Mouse (Mus musculus) MEL (cell line): Measurements from ENCODE around the gene Dedd. TPM values are rescaled to one million over a fixed set of nuclear protein-coding genes. Genes with fewer than 3 reads are reported as not detected.

Experiments
- DNase-seq: peaks from one replicate; pipeline ENCODE4 v3.0.0; 2011; ENCODE audit warnings: low read depth, low spot score
- H3K27ac ChIP-seq: 2 replicates; pipeline ENCODE4 v1.5.1; 2012; ENCODE audit warnings: low read depth, mild to moderate bottlenecking, control low read depth, low read length, moderate library complexity; ENCODE audit not compliant: control insufficient read depth
- H3K27me3 ChIP-seq, 2 experiments: fragments of 150-350 bp in 1 of 2; sonication (generic) in 1 of 2; 2 replicates each; pipeline ENCODE4 v1.6.1; 2012; ENCODE audit warnings: low read length in 2 of 2, mild to moderate bottlenecking in 2 of 2, improper control_type of control experiment in 1 of 2, moderate library complexity in 1 of 2; ENCODE audit not compliant: insufficient read depth in 2 of 2, control insufficient read depth in 1 of 2
- H3K36me3 ChIP-seq, 2 experiments: 2 replicates each; pipeline ENCODE4 v1.6.1; 2012 to 2014; ENCODE audit warnings: low read length in 2 of 2, improper control_type of control experiment in 1 of 2, inconsistent platforms in 1 of 2, mild to moderate bottlenecking in 1 of 2; ENCODE audit not compliant: insufficient read depth in 2 of 2, control insufficient read depth in 1 of 2
- H3K4me1 ChIP-seq, 2 experiments: fragments of 150-350 bp in 1 of 2; sonication (generic) in 1 of 2; 2 replicates each; pipeline ENCODE4 v1.6.1; 2012; ENCODE audit warnings: low read length in 2 of 2, improper control_type of control experiment in 1 of 2, mild to moderate bottlenecking in 1 of 2; ENCODE audit not compliant: insufficient read depth in 2 of 2, control insufficient read depth in 1 of 2
- H3K4me3 ChIP-seq, 2 experiments: fragments of 150-350 bp in 1 of 2; sonication (generic) in 1 of 2; 2 replicates each; pipeline ENCODE4 v1.5.1; 2012; ENCODE audit warnings: low read depth in 2 of 2, low read length in 2 of 2, mild to moderate bottlenecking in 2 of 2, moderate library complexity in 2 of 2, control low read depth in 1 of 2, improper control_type of control experiment in 1 of 2; ENCODE audit not compliant: control insufficient read depth in 1 of 2, insufficient read depth in 1 of 2
- H3K79me2 ChIP-seq: 2 replicates; pipeline ENCODE4 v1.6.1; 2012; ENCODE audit warnings: mild to moderate bottlenecking, low read length, moderate library complexity; ENCODE audit not compliant: control insufficient read depth, poor library complexity, insufficient read depth
- H3K9ac ChIP-seq: 2 replicates; pipeline ENCODE4 v1.6.1; 2012; ENCODE audit warnings: low read depth, mild to moderate bottlenecking, control low read depth, low read length, moderate library complexity; ENCODE audit not compliant: control insufficient read depth, poor library complexity, severe bottlenecking
- H3K9me3 ChIP-seq: fragments of 150-350 bp; sonication (generic); replicated peaks from 2 replicates; pipeline ENCODE4 v1.6.1; 2012; ENCODE audit warnings: mild to moderate bottlenecking, low read length, improper control_type of control experiment, moderate library complexity; ENCODE audit not compliant: insufficient read depth
- BHLHE40 ChIP-seq: IDR thresholded peaks from 2 replicates; pipeline ENCODE4 v1.6.1; 2012; ENCODE audit warnings: low read depth, mild to moderate bottlenecking, inconsistent platforms, low read length, improper control_type of control experiment, borderline replicate concordance
- E2F4 ChIP-seq: IDR thresholded peaks from 2 replicates; pipeline ENCODE4 v1.6.1; 2011; ENCODE audit warnings: low read depth, low read length, improper control_type of control experiment, borderline replicate concordance
- ETS1 ChIP-seq: IDR thresholded peaks from 2 replicates; pipeline ENCODE4 v1.6.1; 2012; ENCODE audit warnings: low read depth, mild to moderate bottlenecking, inconsistent platforms, low read length, improper control_type of control experiment, moderate library complexity
- GABPA ChIP-seq: IDR thresholded peaks from 2 replicates; pipeline ENCODE4 v1.6.1; 2012; ENCODE audit warnings: low read depth, mild to moderate bottlenecking, inconsistent platforms, low read length, improper control_type of control experiment, moderate library complexity
- JUND ChIP-seq: IDR thresholded peaks from 2 replicates; pipeline ENCODE4 v1.6.1; 2011; ENCODE audit warnings: low read depth, mild to moderate bottlenecking, improper control_type of control experiment, low read length
- KAT2A ChIP-seq: conservative IDR thresholded peaks from 2 replicates; pipeline ENCODE4 v1.6.1; 2012; ENCODE audit warnings: low read depth, low read length, improper control_type of control experiment, inconsistent platforms
- MEF2A ChIP-seq: IDR thresholded peaks from 2 replicates; pipeline ENCODE4 v1.6.1; 2014; ENCODE audit warnings: low read depth, mild to moderate bottlenecking, inconsistent platforms, low read length, improper control_type of control experiment; ENCODE audit not compliant: poor library complexity, insufficient replicate concordance, severe bottlenecking; ENCODE audit errors: extremely low read depth
- MXI1 ChIP-seq: IDR thresholded peaks from 2 replicates; pipeline ENCODE4 v1.6.1; 2011; ENCODE audit warnings: mild to moderate bottlenecking, low read depth, low read length, improper control_type of control experiment
- MYB ChIP-seq: IDR thresholded peaks from 2 replicates; pipeline ENCODE4 v1.6.1; 2011; ENCODE audit warnings: mild to moderate bottlenecking, low read depth, low read length, improper control_type of control experiment
- NELFE ChIP-seq: IDR thresholded peaks from 2 replicates; pipeline ENCODE4 v1.6.1; 2011; ENCODE audit warnings: low read depth, low read length, improper control_type of control experiment
- NRF1 ChIP-seq: IDR thresholded peaks from 2 replicates; pipeline ENCODE4 v1.6.1; 2014; ENCODE audit warnings: low read depth, mild to moderate bottlenecking, inconsistent platforms, low read length, improper control_type of control experiment, moderate library complexity; ENCODE audit not compliant: poor library complexity, insufficient read depth, severe bottlenecking
- SIN3A ChIP-seq: IDR thresholded peaks from 2 replicates; pipeline ENCODE4 v1.6.1; 2012; ENCODE audit warnings: low read length, improper control_type of control experiment, inconsistent platforms
- TBP ChIP-seq: IDR thresholded peaks from 2 replicates; pipeline ENCODE4 v1.8.0; 2011; ENCODE audit warnings: low read depth, low read length, improper control_type of control experiment
- TCF12 ChIP-seq: IDR thresholded peaks from 2 replicates; pipeline ENCODE4 v1.6.1; 2014; ENCODE audit warnings: low read depth, mild to moderate bottlenecking, inconsistent platforms, low read length, improper control_type of control experiment, moderate library complexity
- USF2 ChIP-seq, 2 experiments: IDR thresholded peaks; 2 replicates each; pipeline ENCODE4 v1.6.1; 2011 to 2012; ENCODE audit warnings: improper control_type of control experiment in 2 of 2, low read length in 2 of 2, borderline replicate concordance in 1 of 2, inconsistent platforms in 1 of 2, low read depth in 1 of 2, mild to moderate bottlenecking in 1 of 2; ENCODE audit not compliant: insufficient read depth in 1 of 2
- ZNF384 ChIP-seq: IDR thresholded peaks from 2 replicates; pipeline ENCODE4 v1.6.1; 2012; ENCODE audit warnings: low read depth, mild to moderate bottlenecking, inconsistent platforms, low read length, improper control_type of control experiment
- polyA plus RNA-seq, 2 experiments: library from polyadenylated mRNA; stranded (reverse) in 1 of 2; unstranded in 1 of 2; fragments of >175 nt in 1 of 2; fragments of >200 nt in 1 of 2; gene quantifications; 2 replicates each; pipeline versions ENCODE4 v1.2.1 to v1.2.4; 2012; ENCODE audit warnings: low replicate concordance in 2 of 2, low read depth in 1 of 2; ENCODE audit not compliant: insufficient read length in 2 of 2, insufficient read depth in 1 of 2, missing spikeins in 1 of 2
- total RNA-seq: library from RNA; depleted of rRNA; stranded (reverse); fragments of 300-350 nt; gene quantifications from 2 replicates; pipeline ENCODE4 v1.2.3, GENCODE M21; 2012

Dedd gene
- total and polyA plus RNA-seq, 3 experiments = 28.7 to 44.9 TPM; not detected in 1

- Histone ChIP-seq H3K4me1 (peaks cover 2 to 9% of the 10 kb centered on the region in 2 experiments; a peak in 2 of 4 replicates), H3K9ac (peak overlapping the region; percentile 65)
These were observed 45.0 kb downstream of the Dedd start for GRCm38 (mm10) chr1:171373946-171374345.

GRCm38 (mm10) chr1:171375646-171376097 is 46.7 kb downstream of the Dedd start:
- TF ChIP-seq KAT2A = no peak
- no peak for TF ChIP-seq GABPA
- TF ChIP-seq TCF12 = no peak
- no peak for TF ChIP-seq NELFE
- no peak for TF ChIP-seq JUND
- TF ChIP-seq E2F4 = no peak
- TF ChIP-seq BHLHE40 = no peak
- TF ChIP-seq NRF1 = no peak
- no peak for TF ChIP-seq SIN3A
- no peak for TF ChIP-seq ETS1
- TF ChIP-seq MEF2A = no peak
- TF ChIP-seq ZNF384 = no peak
- TF ChIP-seq MYB = no peak
- no peak for TF ChIP-seq MXI1
- TF ChIP-seq USF2 (IDR thresholded peaks at IDR 0.05; ENCODE audit: borderline replicate concordance in 1 of 2, insufficient read depth in 1 of 2, low read depth in 1 of 2, low read length in 2 of 2) = no peak
- peaks cover 2 to 19% of the 10 kb centered on the region in 2 experiments; a peak in 3 of 4 replicates for H3K4me1 ChIP-seq
- peaks cover 0 to 6% of the 10 kb centered on the region in 2 experiments; a peak in 2 of 4 replicates for H3K36me3 ChIP-seq

More at GRCm38 (mm10) chr1:171373946-171374345, 45.0 kb downstream of the Dedd start:
- no peak for TF ChIP-seq TBP
- H3K79me2 ChIP-seq = no peaks in the 10 kb centered on the region
- peak; percentile 59 for DNase-seq
- peaks cover 0 to 3% of the 10 kb centered on the region in 2 experiments; a peak in 2 of 4 replicates for H3K36me3 ChIP-seq
- no peaks in the 10 kb centered on the region for H3K27me3 ChIP-seq
- H3K4me3 ChIP-seq = peak overlapping the region; percentile 41 to 47; a peak in 3 of 4 replicates
- peak overlapping the region; percentile 18; the same call in 1 of the 2 replicates for H3K27ac ChIP-seq
- H3K9me3 ChIP-seq = no peaks in the 10 kb centered on the region

More at GRCm38 (mm10) chr1:171375646-171376097, 46.7 kb downstream of the Dedd start:
- Histone ChIP-seq H3K9me3 (no peaks in the 10 kb centered on the region), H3K4me3 (no peak overlapping the region), H3K9ac (no peak overlapping the region), H3K79me2 (no peaks in the 10 kb centered on the region), H3K27me3 (no peaks in the 10 kb centered on the region), H3K27ac (no peak overlapping the region)
- DNase-seq = no peak
